Mouse (Mus musculus): ENCODE measurements around the gene Asap3. TPM values are rescaled to one million over a fixed set of nuclear protein-coding genes. Genes with fewer than 3 reads are reported as not detected.

Asap3 gene
- total RNA-seq, 2 experiments from 2014 or later, result 1.8 to 2.1 TPM

GRCm38 (mm10) chr4:136180408-136181330 is 25.5 kb upstream of the Asap3 start:
- intact Hi-C loops (cut with DNase I), result no loop called here
- peak; percentile 76 to 79 for DNase-seq

GRCm38 (mm10) chr4:136181367-136181766 is 24.8 kb upstream of the Asap3 start:
- DNase-seq, result no peak
- intact Hi-C loops (cut with DNase I), result no loop called here

GRCm38 (mm10) chr4:136185375-136185774 is 20.8 kb upstream of the Asap3 start:
- intact Hi-C loops (cut with DNase I), result no loop called here
- peak; percentile 44 to 63 for DNase-seq

GRCm38 (mm10) chr4:136186315-136186714 is 19.9 kb upstream of the Asap3 start:
- intact Hi-C loops (cut with DNase I), result no loop called here
- no peak for DNase-seq

GRCm38 (mm10) chr4:136186739-136187472 is 19.3 kb upstream of the Asap3 start:
- intact Hi-C loops (cut with DNase I), result no loop called here
- DNase-seq, result no peak

- intact Hi-C loops (cut with DNase I), result no loop called here
Observed at GRCm38 (mm10) chr4:136188973-136189737, 17.0 kb upstream of the Asap3 start.

GRCm38 (mm10) chr4:136189912-136190311 is 16.3 kb upstream of the Asap3 start:
- no peak for DNase-seq
- intact Hi-C loops (cut with DNase I), result no loop called here

More at GRCm38 (mm10) chr4:136188973-136189737, 17.0 kb upstream of the Asap3 start:
- no peak for DNase-seq

GRCm38 (mm10) chr4:136193571-136193970 is 12.6 kb upstream of the Asap3 start:
- intact Hi-C loops (cut with DNase I), result no loop called here
- no peak for DNase-seq

GRCm38 (mm10) chr4:136195029-136195428 is 11.1 kb upstream of the Asap3 start:
- intact Hi-C loops (cut with DNase I), result no loop called here
- DNase-seq, result no peak

- intact Hi-C loops (cut with DNase I), result no loop called here
- DNase-seq, result no peak
Observed at GRCm38 (mm10) chr4:136195629-136196028, 10.5 kb upstream of the Asap3 start.

GRCm38 (mm10) chr4:136196201-136196600 is 10.0 kb upstream of the Asap3 start:
- no peak for DNase-seq

GRCm38 (mm10) chr4:136198846-136199245 is 7.3 kb upstream of the Asap3 start:
- DNase-seq, result no peak
- intact Hi-C loops (cut with DNase I), result no loop called here

More at GRCm38 (mm10) chr4:136196201-136196600, 10.0 kb upstream of the Asap3 start:
- intact Hi-C loops (cut with DNase I), result no loop called here

GRCm38 (mm10) chr4:136199562-136200292 is 6.4 kb upstream of the Asap3 start:
- no peak for DNase-seq
- intact Hi-C loops (cut with DNase I), result loop anchor here (1.0 to 5.0 kb wide), 2 partner anchors 36 to 123 kb away; no protein-coding TSS in a partner anchor

- DNase-seq, result peak in 1 of 2 experiments; percentile 77
- intact Hi-C loops (cut with DNase I), result loop anchor here (5.0 kb wide), 1 partner anchor 120 kb away; no protein-coding TSS in a partner anchor
Observed at GRCm38 (mm10) chr4:136202509-136202908, 3.7 kb upstream of the Asap3 start.

- DNase-seq, result no peak
- intact Hi-C loops (cut with DNase I), result loop anchor here (5.0 kb wide), 1 partner anchor 118 kb away; no protein-coding TSS in a partner anchor
Observed at GRCm38 (mm10) chr4:136204775-136205174, 1.4 kb upstream of the Asap3 start.

- no peak for DNase-seq
- intact Hi-C loops (cut with DNase I), result loop anchor here (1.0 kb wide), 1 partner anchor 32 kb away; no protein-coding TSS in a partner anchor
Observed at GRCm38 (mm10) chr4:136206943-136207342, 778 bp downstream of the Asap3 start.

- intact Hi-C loops (cut with DNase I), result no loop called here
- DNase-seq, result no peak
Observed at GRCm38 (mm10) chr4:136210931-136211330, 4.8 kb downstream of the Asap3 start.

- intact Hi-C loops (cut with DNase I), result no loop called here
- no peak for DNase-seq
Observed at GRCm38 (mm10) chr4:136213629-136214028, 7.5 kb downstream of the Asap3 start.

- no peak for DNase-seq
- intact Hi-C loops (cut with DNase I), result no loop called here
Observed at GRCm38 (mm10) chr4:136214828-136215227, 8.7 kb downstream of the Asap3 start.

- intact Hi-C loops (cut with DNase I), result no loop called here
- no peak for DNase-seq
Observed at GRCm38 (mm10) chr4:136215576-136215975, 9.4 kb downstream of the Asap3 start.
